16 mouse cellular contexts compared by ENCODE assay signal in the genomic region with DNA sequence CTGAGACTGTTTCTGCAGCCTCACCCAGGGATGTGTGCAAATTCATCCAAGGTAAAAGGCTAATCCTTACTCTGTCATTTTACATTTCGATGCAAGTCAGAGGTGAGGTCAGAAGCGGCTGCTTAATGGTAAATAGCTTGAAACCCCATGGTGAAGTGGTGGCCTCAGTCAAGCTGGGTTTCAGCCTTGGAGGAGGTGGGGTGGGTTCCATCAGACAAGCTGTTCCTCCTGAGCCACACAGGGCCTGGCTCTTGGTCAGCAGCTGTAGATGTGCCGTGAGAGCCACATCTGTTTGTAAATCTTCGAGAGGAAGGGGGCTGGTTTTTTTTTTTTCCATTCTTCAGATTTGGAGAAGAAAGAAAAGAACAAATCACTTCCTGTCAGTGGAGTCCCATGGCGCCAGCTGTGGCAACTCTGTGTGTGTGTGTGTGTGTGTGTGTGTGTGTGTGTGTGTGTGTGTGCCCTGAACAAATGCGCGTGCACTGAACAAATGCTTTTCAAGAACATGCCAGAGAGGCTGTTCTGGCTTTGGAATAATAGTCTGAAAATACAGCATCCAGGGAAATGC.
DNase-seq lines count a peak whose midpoint lies in the region; ATAC-seq and TF ChIP-seq lines count a peak whose summit lies in the region.
"Had no signal": no experiment of that assay in that cellular context is flagged by ENCODE, and none has a peak within 500 bp of the region (broad histone marks: within the 10 kb centered on the region; RNA-seq: fewer than 3 reads in every experiment).

No protein-coding gene starts in this region.

- no peak overlapping the region for H3K4me2 ChIP-seq in kidney, embryonic 15.5 days
- H3K4me2 ChIP-seq: embryonic facial prominence, embryonic 12.5 days; forebrain, embryonic 13.5 days; hindbrain, embryonic 15.5 days; liver, embryonic 12.5 days had no signal

- H3K27ac ChIP-seq in kidney, embryonic 15.5 days: 0 out of 2 replicates have a peak overlapping the region, but pooled peaks have one; percentile 41
- no peak overlapping the region for H3K27ac ChIP-seq in kidney, adult 2 months (ENCODE audit: insufficient read depth, low read depth, low read length)
- H3K27ac ChIP-seq: embryonic facial prominence, embryonic 12.5 days; forebrain, embryonic 13.5 days; gastrocnemius, adult 2 months; hindbrain, embryonic 15.5 days; liver, embryonic 12.5 days; midbrain, embryonic 10.5 days had no signal

- TF ChIP-seq CTCF in kidney, adult 2 months (conservative IDR thresholded peaks at IDR 0.05; ENCODE audit: insufficient read depth, insufficient read length, low read depth, low read length): no peak

- no peaks in the 10 kb centered on the region for H3K36me3 ChIP-seq in kidney, embryonic 15.5 days
- no peaks in the 10 kb centered on the region for H3K36me3 ChIP-seq in kidney, adult 2 months (ENCODE audit: control insufficient read depth, insufficient read depth, low read length)
- H3K36me3 ChIP-seq: embryonic facial prominence, embryonic 12.5 days; hindbrain, embryonic 15.5 days; liver, embryonic 12.5 days; midbrain, embryonic 10.5 days had no signal

- no peak overlapping the region for H3K9ac ChIP-seq in kidney, embryonic 15.5 days
- H3K9ac ChIP-seq: embryonic facial prominence, embryonic 12.5 days; forebrain, embryonic 13.5 days; hindbrain, embryonic 15.5 days; liver, embryonic 12.5 days had no signal

- no peaks in the 10 kb centered on the region for H3K9me3 ChIP-seq in kidney, embryonic 15.5 days (replicated peaks)
- H3K9me3 ChIP-seq: embryonic facial prominence, embryonic 12.5 days; forebrain, embryonic 13.5 days; hindbrain, embryonic 15.5 days; midbrain, embryonic 10.5 days had no signal

- WGBS in kidney, embryonic 15.5 days: 51% methylated on average over 7 of the region's 7 CpGs
- WGBS in kidney, adult 2 months: 63% methylated on average over 7 of the region's 7 CpGs

- no peak overlapping the region for H3K4me3 ChIP-seq in kidney, embryonic 15.5 days (replicated peaks)
- no peak overlapping the region for H3K4me3 ChIP-seq in kidney, adult 2 months (ENCODE audit: insufficient read depth, low read depth, low read length)
- H3K4me3 ChIP-seq: embryonic facial prominence, embryonic 12.5 days; forebrain, embryonic 13.5 days; gastrocnemius, adult 2 months; hindbrain, embryonic 15.5 days; liver, embryonic 12.5 days; midbrain, embryonic 10.5 days; myocyte had no signal

- H3K27me3 ChIP-seq in kidney, embryonic 15.5 days: no peaks in the 10 kb centered on the region
- no peaks in the 10 kb centered on the region for H3K27me3 ChIP-seq in kidney, adult 2 months (replicated peaks; ENCODE audit: control insufficient read depth, insufficient read depth, low read length)
- H3K27me3 ChIP-seq: embryonic facial prominence, embryonic 12.5 days; forebrain, embryonic 13.5 days; hindbrain, embryonic 15.5 days; liver, embryonic 12.5 days had no signal

- TF ChIP-seq POLR2A in kidney, adult 2 months (IDR thresholded peaks at IDR 0.05; ENCODE audit: low read depth, low read length): no peak

- no peak for DNase-seq in kidney, adult 2 months
- peak; percentile 14 for DNase-seq in thymus, postnatal 0 days (ENCODE audit: low spot score)
- no peak for DNase-seq in thymus, adult 18-20 months
- DNase-seq in lung, postnatal 14 days: peak; percentile 34
- DNase-seq in thymus, postnatal 4 days: peak; percentile 28
- no peak for DNase-seq in cerebellum, adult 9-10 months
- no peak for DNase-seq in layer of hippocampus, adult 9-11 months
- DNase-seq: cerebellum, adult 18-20 months; gastrocnemius, adult 2 months had no signal

- ATAC-seq in kidney, embryonic 15.5 days (replicated peaks; ENCODE audit: low FRiP score): no peak
- ATAC-seq: forebrain, embryonic 13.5 days; liver, embryonic 12.5 days had no signal

- peaks cover 9% of the 10 kb centered on the region for H3K4me1 ChIP-seq in kidney, embryonic 15.5 days
- no peaks in the 10 kb centered on the region for H3K4me1 ChIP-seq in kidney, adult 2 months (ENCODE audit: control insufficient read depth, insufficient read depth, low read length)
- H3K4me1 ChIP-seq: forebrain, embryonic 13.5 days; hindbrain, embryonic 15.5 days; liver, embryonic 12.5 days had no signal

Comparison
In these comparisons a context has a peak if more than half of its experiments do, and no peak if none do; other contexts are left out.
1. DNase-seq: peak in thymus, postnatal 0 days (single experiment), lung, postnatal 14 days (single experiment) and thymus, postnatal 4 days (single experiment); none in kidney, adult 2 months (single experiment), thymus, adult 18-20 months (0 of 2), cerebellum, adult 9-10 months (single experiment) and layer of hippocampus, adult 9-11 months (single experiment).